Mouse (Mus musculus) cortical plate, adult 2 months (tissue): Measurements from ENCODE around the gene Cacna1d. TPM values are rescaled to one million over a fixed set of nuclear protein-coding genes. Genes with fewer than 3 reads are reported as not detected.
A peak's percentile ranks its signal among the peaks of the same experiment; 100 is the strongest.

Source experiments
- H3K27ac ChIP-seq: fragments of 200-500 bp; 2 replicates; pipeline ENCODE4 v1.5.1; 2012; ENCODE audit warnings: low read length, control low read depth, inconsistent platforms; ENCODE audit not compliant: insufficient read depth
- H3K4me1 ChIP-seq: fragments of 200-500 bp; 2 replicates; pipeline ENCODE4 v1.6.1; 2011; ENCODE audit warnings: low read length; ENCODE audit not compliant: control insufficient read depth, insufficient read depth
- H3K4me3 ChIP-seq: fragments of 200-500 bp; 2 replicates; pipeline ENCODE4 v1.5.1; 2011; ENCODE audit warnings: mild to moderate bottlenecking, low read length, control low read depth; ENCODE audit not compliant: insufficient read depth
- CTCF ChIP-seq: fragments of 200-500 bp; IDR thresholded peaks from 2 replicates; pipeline ENCODE4 v1.5.1; 2011; ENCODE audit warnings: mild to moderate bottlenecking, control low read depth, low read length; ENCODE audit not compliant: insufficient read depth; ENCODE audit errors: extremely low read depth
- POLR2A ChIP-seq: fragments of 200-500 bp; IDR thresholded peaks from 2 replicates; pipeline ENCODE4 v1.6.1; 2011; ENCODE audit warnings: mild to moderate bottlenecking, low read length, control low read depth; ENCODE audit not compliant: insufficient read depth; ENCODE audit errors: extremely low read depth
- polyA plus RNA-seq: library from polyadenylated mRNA; depleted of rRNA; stranded (reverse); fragments of >200 nt; gene quantifications from 2 replicates; pipeline ENCODE4 v1.2.3, GENCODE M21; 2012

Cacna1d gene
- polyA plus RNA-seq, 1 experiment = 53.4 TPM

- TF ChIP-seq CTCF (no peak), POLR2A (no peak)
- Histone ChIP-seq H3K4me3 (no peak overlapping the region), H3K4me1 (no peaks in the 10 kb centered on the region), H3K27ac (no peak overlapping the region)
Measured at GRCm38 (mm10) chr14:30360478-30360877, 130.8 kb downstream of the Cacna1d start.

GRCm38 (mm10) chr14:30360004-30360403 is 131.3 kb downstream of the Cacna1d start:
- TF ChIP-seq CTCF (no peak), POLR2A (no peak)
- no peak overlapping the region for H3K27ac ChIP-seq
- no peak overlapping the region for H3K4me3 ChIP-seq
- H3K4me1 ChIP-seq = no peaks in the 10 kb centered on the region

- no peak for TF ChIP-seq CTCF
- no peak for TF ChIP-seq POLR2A
- Histone ChIP-seq H3K4me1 (no peaks in the 10 kb centered on the region), H3K27ac (no peak overlapping the region), H3K4me3 (no peak overlapping the region)
Measured at GRCm38 (mm10) chr14:30358028-30358427, 133.2 kb downstream of the Cacna1d start.

- H3K27ac ChIP-seq = no peak overlapping the region
- H3K4me3 ChIP-seq = no peak overlapping the region
- TF ChIP-seq CTCF (no peak), POLR2A (no peak)
- H3K4me1 ChIP-seq = no peaks in the 10 kb centered on the region
Measured at GRCm38 (mm10) chr14:30356456-30356855, 134.8 kb downstream of the Cacna1d start.

GRCm38 (mm10) chr14:30354761-30355160 is 136.5 kb downstream of the Cacna1d start:
- 0 out of 2 replicates have a peak, but pooled peaks cover 2% of the 10 kb centered on the region for H3K4me1 ChIP-seq
- TF ChIP-seq CTCF (no peak), POLR2A (no peak)
- no peak overlapping the region for H3K27ac ChIP-seq
- H3K4me3 ChIP-seq = no peak overlapping the region

- peak overlapping the region; percentile 90 for H3K27ac ChIP-seq
- H3K4me3 ChIP-seq = peak overlapping the region; percentile 65
- 0 out of 2 replicates have a peak, but pooled peaks cover 2% of the 10 kb centered on the region for H3K4me1 ChIP-seq
- TF ChIP-seq CTCF (no peak), POLR2A (no peak)
Measured at GRCm38 (mm10) chr14:30354127-30354463, 137.2 kb downstream of the Cacna1d start.

- peak overlapping the region; percentile 90 for H3K27ac ChIP-seq
- 0 out of 2 replicates have a peak, but pooled peaks cover 2% of the 10 kb centered on the region for H3K4me1 ChIP-seq
- TF ChIP-seq CTCF (no peak), POLR2A (no peak)
- H3K4me3 ChIP-seq = peak overlapping the region; percentile 65
Measured at GRCm38 (mm10) chr14:30353291-30354126, 137.7 kb downstream of the Cacna1d start.

- Histone ChIP-seq H3K4me3 (peak overlapping the region; percentile 65), H3K27ac (peak overlapping the region; percentile 38; the same call in 1 of the 2 replicates), H3K4me1 (0 out of 2 replicates have a peak, but pooled peaks cover 2% of the 10 kb centered on the region)
- TF ChIP-seq POLR2A (no peak; the same call in 1 of the 2 replicates), CTCF (no peak)
Measured at GRCm38 (mm10) chr14:30352951-30353270, 138.3 kb downstream of the Cacna1d start.

GRCm38 (mm10) chr14:30352061-30352950 is 138.9 kb downstream of the Cacna1d start:
- Histone ChIP-seq H3K4me1 (peaks cover 3% of the 10 kb centered on the region; the same call in 1 of the 2 replicates), H3K4me3 (peak overlapping the region; percentile 65), H3K27ac (peak overlapping the region; percentile 38)
- TF ChIP-seq CTCF = no peak
- 0 out of 2 replicates have a peak, but pooled peaks have one; percentile 42 for TF ChIP-seq POLR2A
